Mouse (Mus musculus) MEL (cell line): ENCODE data around the gene Spib. TPM values are rescaled to one million over a fixed set of nuclear protein-coding genes. Genes with fewer than 3 reads are reported as not detected.

Source experiments
- DNase-seq: peaks from one replicate; pipeline ENCODE4 v3.0.0; 2011; ENCODE audit warnings: low read depth, low spot score
- H3K27ac ChIP-seq: 2 replicates; pipeline ENCODE4 v1.5.1; 2012; ENCODE audit warnings: low read depth, mild to moderate bottlenecking, control low read depth, low read length, moderate library complexity; ENCODE audit not compliant: control insufficient read depth
- H3K27me3 ChIP-seq, 2 experiments: fragments of 150-350 bp in 1 of 2; sonication (generic) in 1 of 2; 2 replicates each; pipeline ENCODE4 v1.6.1; 2012; ENCODE audit warnings: low read length in 2 of 2, mild to moderate bottlenecking in 2 of 2, improper control_type of control experiment in 1 of 2, moderate library complexity in 1 of 2; ENCODE audit not compliant: insufficient read depth in 2 of 2, control insufficient read depth in 1 of 2
- H3K36me3 ChIP-seq, 2 experiments: 2 replicates each; pipeline ENCODE4 v1.6.1; 2012 to 2014; ENCODE audit warnings: low read length in 2 of 2, improper control_type of control experiment in 1 of 2, inconsistent platforms in 1 of 2, mild to moderate bottlenecking in 1 of 2; ENCODE audit not compliant: insufficient read depth in 2 of 2, control insufficient read depth in 1 of 2
- H3K4me1 ChIP-seq, 2 experiments: fragments of 150-350 bp in 1 of 2; sonication (generic) in 1 of 2; 2 replicates each; pipeline ENCODE4 v1.6.1; 2012; ENCODE audit warnings: low read length in 2 of 2, improper control_type of control experiment in 1 of 2, mild to moderate bottlenecking in 1 of 2; ENCODE audit not compliant: insufficient read depth in 2 of 2, control insufficient read depth in 1 of 2
- H3K4me3 ChIP-seq, 2 experiments: fragments of 150-350 bp in 1 of 2; sonication (generic) in 1 of 2; 2 replicates each; pipeline ENCODE4 v1.5.1; 2012; ENCODE audit warnings: low read depth in 2 of 2, low read length in 2 of 2, mild to moderate bottlenecking in 2 of 2, moderate library complexity in 2 of 2, control low read depth in 1 of 2, improper control_type of control experiment in 1 of 2; ENCODE audit not compliant: control insufficient read depth in 1 of 2, insufficient read depth in 1 of 2
- H3K79me2 ChIP-seq: 2 replicates; pipeline ENCODE4 v1.6.1; 2012; ENCODE audit warnings: mild to moderate bottlenecking, low read length, moderate library complexity; ENCODE audit not compliant: control insufficient read depth, poor library complexity, insufficient read depth
- H3K9ac ChIP-seq: 2 replicates; pipeline ENCODE4 v1.6.1; 2012; ENCODE audit warnings: low read depth, mild to moderate bottlenecking, control low read depth, low read length, moderate library complexity; ENCODE audit not compliant: control insufficient read depth, poor library complexity, severe bottlenecking
- H3K9me3 ChIP-seq: fragments of 150-350 bp; sonication (generic); replicated peaks from 2 replicates; pipeline ENCODE4 v1.6.1; 2012; ENCODE audit warnings: mild to moderate bottlenecking, low read length, improper control_type of control experiment, moderate library complexity; ENCODE audit not compliant: insufficient read depth
- BHLHE40 ChIP-seq: IDR thresholded peaks from 2 replicates; pipeline ENCODE4 v1.6.1; 2012; ENCODE audit warnings: low read depth, mild to moderate bottlenecking, inconsistent platforms, low read length, improper control_type of control experiment, borderline replicate concordance
- CHD1 ChIP-seq: IDR thresholded peaks from 2 replicates; pipeline ENCODE4 v1.6.1; 2012; ENCODE audit warnings: low read depth, mild to moderate bottlenecking, inconsistent platforms, low read length, improper control_type of control experiment
- CTCF ChIP-seq, 3 experiments: IDR thresholded peaks in 2 of 3; conservative IDR thresholded peaks in 1 of 3; 2 replicates each; pipeline ENCODE4 v1.5.1; 2011 to 2012; ENCODE audit warnings: low read length in 3 of 3, low read depth in 2 of 3, mild to moderate bottlenecking in 2 of 3, improper control_type of control experiment in 1 of 3, inconsistent platforms in 1 of 3, mixed read lengths in 1 of 3, moderate library complexity in 1 of 3; ENCODE audit not compliant: control insufficient read depth in 1 of 3, insufficient read depth in 1 of 3, poor library complexity in 1 of 3, severe bottlenecking in 1 of 3
- E2F4 ChIP-seq: IDR thresholded peaks from 2 replicates; pipeline ENCODE4 v1.6.1; 2011; ENCODE audit warnings: low read depth, low read length, improper control_type of control experiment, borderline replicate concordance
- ELF1 ChIP-seq: IDR thresholded peaks from 2 replicates; pipeline ENCODE4 v1.6.1; 2014; ENCODE audit warnings: low read depth, mild to moderate bottlenecking, inconsistent platforms, low read length, improper control_type of control experiment, moderate library complexity
- ETS1 ChIP-seq: IDR thresholded peaks from 2 replicates; pipeline ENCODE4 v1.6.1; 2012; ENCODE audit warnings: low read depth, mild to moderate bottlenecking, inconsistent platforms, low read length, improper control_type of control experiment, moderate library complexity
- GABPA ChIP-seq: IDR thresholded peaks from 2 replicates; pipeline ENCODE4 v1.6.1; 2012; ENCODE audit warnings: low read depth, mild to moderate bottlenecking, inconsistent platforms, low read length, improper control_type of control experiment, moderate library complexity
- JUND ChIP-seq: IDR thresholded peaks from 2 replicates; pipeline ENCODE4 v1.6.1; 2011; ENCODE audit warnings: low read depth, mild to moderate bottlenecking, improper control_type of control experiment, low read length
- KAT2A ChIP-seq: conservative IDR thresholded peaks from 2 replicates; pipeline ENCODE4 v1.6.1; 2012; ENCODE audit warnings: low read depth, low read length, improper control_type of control experiment, inconsistent platforms
- MAX ChIP-seq: IDR thresholded peaks from 2 replicates; pipeline ENCODE4 v1.6.1; 2011; ENCODE audit warnings: low read length, improper control_type of control experiment
- MEF2A ChIP-seq: IDR thresholded peaks from 2 replicates; pipeline ENCODE4 v1.6.1; 2014; ENCODE audit warnings: low read depth, mild to moderate bottlenecking, inconsistent platforms, low read length, improper control_type of control experiment; ENCODE audit not compliant: poor library complexity, insufficient replicate concordance, severe bottlenecking; ENCODE audit errors: extremely low read depth
- MYC ChIP-seq: IDR thresholded peaks from 2 replicates; pipeline ENCODE4 v1.6.1; 2011; ENCODE audit warnings: low read depth, mild to moderate bottlenecking, low read length, improper control_type of control experiment, moderate library complexity
- NELFE ChIP-seq: IDR thresholded peaks from 2 replicates; pipeline ENCODE4 v1.6.1; 2011; ENCODE audit warnings: low read depth, low read length, improper control_type of control experiment
- POLR2A ChIP-seq, 2 experiments: IDR thresholded peaks; 2 replicates each; pipeline ENCODE4 v1.6.1; 2011 to 2012; ENCODE audit warnings: low read length in 2 of 2, mild to moderate bottlenecking in 2 of 2, control low read depth in 1 of 2, improper control_type of control experiment in 1 of 2, low read depth in 1 of 2, moderate library complexity in 1 of 2; ENCODE audit not compliant: control insufficient read depth in 1 of 2, insufficient read depth in 1 of 2, poor library complexity in 1 of 2
- POLR2AphosphoS2 ChIP-seq: IDR thresholded peaks from 2 replicates; pipeline ENCODE4 v1.6.1; 2011; ENCODE audit warnings: low read length, improper control_type of control experiment
- RAD21 ChIP-seq: IDR thresholded peaks from 2 replicates; pipeline ENCODE4 v1.6.1; 2011; ENCODE audit warnings: mild to moderate bottlenecking, low read depth, low read length, improper control_type of control experiment
- RCOR1 ChIP-seq: IDR thresholded peaks from 2 replicates; pipeline ENCODE4 v1.6.1; 2012; ENCODE audit warnings: low read depth, mild to moderate bottlenecking, inconsistent platforms, low read length, improper control_type of control experiment
- SMC3 ChIP-seq: IDR thresholded peaks from 2 replicates; pipeline ENCODE4 v1.6.1; 2011; ENCODE audit warnings: low read depth, low read length, improper control_type of control experiment
- TAL1 ChIP-seq: IDR thresholded peaks from 2 replicates; pipeline ENCODE4 v1.6.1; 2012; ENCODE audit warnings: mild to moderate bottlenecking, inconsistent platforms, low read length, moderate library complexity, mixed read lengths
- ZMIZ1 ChIP-seq: IDR thresholded peaks from 2 replicates; pipeline ENCODE4 v1.6.1; 2012; ENCODE audit warnings: low read depth, mild to moderate bottlenecking, inconsistent platforms, low read length, improper control_type of control experiment, moderate library complexity
- ZNF384 ChIP-seq: IDR thresholded peaks from 2 replicates; pipeline ENCODE4 v1.6.1; 2012; ENCODE audit warnings: low read depth, mild to moderate bottlenecking, inconsistent platforms, low read length, improper control_type of control experiment
- polyA plus RNA-seq, 2 experiments: library from polyadenylated mRNA; stranded (reverse) in 1 of 2; unstranded in 1 of 2; fragments of >175 nt in 1 of 2; fragments of >200 nt in 1 of 2; gene quantifications; 2 replicates each; pipeline versions ENCODE4 v1.2.1 to v1.2.4; 2012; ENCODE audit warnings: low replicate concordance in 2 of 2, low read depth in 1 of 2; ENCODE audit not compliant: insufficient read length in 2 of 2, insufficient read depth in 1 of 2, missing spikeins in 1 of 2
- total RNA-seq: library from RNA; depleted of rRNA; stranded (reverse); fragments of 300-350 nt; gene quantifications from 2 replicates; pipeline ENCODE4 v1.2.3, GENCODE M21; 2012

Gene Spib
- total and polyA plus RNA-seq, 3 experiments, result 0.04 to 0.13 TPM; not detected in 1

DNA sequence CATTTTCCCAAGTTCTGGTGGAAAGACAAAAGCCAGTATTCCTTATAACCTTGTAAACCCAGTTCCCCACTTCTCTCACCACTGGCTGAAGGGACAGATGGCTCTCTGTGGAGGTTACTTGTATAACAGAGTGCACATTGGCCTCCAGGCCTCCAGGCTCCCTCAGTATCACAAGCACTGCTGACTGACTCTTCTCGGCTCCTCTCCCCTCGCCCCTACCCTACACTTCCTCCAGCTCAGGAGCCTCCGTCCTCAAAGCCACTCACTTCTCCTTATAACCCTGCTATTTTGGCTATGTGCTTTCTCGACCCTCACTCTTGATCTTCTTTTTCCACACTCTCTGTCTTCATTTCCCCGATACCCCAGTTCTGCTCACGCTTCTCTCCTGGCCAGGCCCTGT lies 33.5 kb upstream of the Spib start (continued):
- TF ChIP-seq E2F4 (no peak), BHLHE40 (no peak)

- Histone ChIP-seq H3K36me3 (no peaks in the 10 kb centered on the region), H3K9me3 (no peaks in the 10 kb centered on the region), H3K79me2 (no peaks in the 10 kb centered on the region), H3K27me3 (no peaks in the 10 kb centered on the region), H3K4me3 (no peak overlapping the region), H3K27ac (no peak overlapping the region), H3K4me1 (no peaks in the 10 kb centered on the region), H3K9ac (no peak overlapping the region)
- TF ChIP-seq POLR2A (IDR thresholded peaks at IDR 0.05; ENCODE audit: control insufficient read depth in 1 of 2, insufficient read depth in 1 of 2, low read depth in 1 of 2, low read length in 2 of 2, poor library complexity in 1 of 2), result no peak
- no peak for TF ChIP-seq SMC3
- DNase-seq, result no peak
These were observed 32.6 kb upstream of the Spib start for GRCm38 (mm10) chr7:44564486-44564885.

DNA sequence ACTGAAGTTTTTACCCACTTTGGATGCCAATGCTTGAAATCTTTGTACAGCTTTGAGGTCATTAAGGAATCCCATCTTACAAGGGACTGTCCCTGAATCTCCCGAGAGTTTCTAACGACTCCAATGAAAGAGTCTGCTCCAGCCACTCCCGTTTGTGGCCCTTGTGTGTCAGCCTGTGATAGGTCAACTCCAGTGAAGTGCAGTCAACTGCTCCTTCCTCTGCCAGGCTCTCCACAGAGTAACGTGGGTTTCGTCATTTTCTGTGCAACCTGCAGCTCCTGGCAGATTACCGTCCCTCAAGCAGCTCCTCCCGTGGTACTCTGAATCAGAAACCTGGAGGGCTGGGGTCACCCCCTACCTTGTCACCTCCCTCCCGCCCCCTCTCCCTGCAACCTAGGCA lies 31.4 kb upstream of the Spib start:
- no peaks in the 10 kb centered on the region for H3K4me1 ChIP-seq
- H3K4me3 ChIP-seq, result no peak overlapping the region
- no peaks in the 10 kb centered on the region for H3K36me3 ChIP-seq
- no peak overlapping the region for H3K9ac ChIP-seq
- H3K79me2 ChIP-seq, result no peaks in the 10 kb centered on the region
- no peak overlapping the region for H3K27ac ChIP-seq
- no peaks in the 10 kb centered on the region for H3K27me3 ChIP-seq
- TF ChIP-seq GABPA (no peak), ZMIZ1 (no peak), MEF2A (no peak), RCOR1 (no peak), MYC (no peak), KAT2A (no peak), POLR2A (IDR thresholded peaks at IDR 0.05; ENCODE audit: control insufficient read depth in 1 of 2, insufficient read depth in 1 of 2, low read depth in 1 of 2, low read length in 2 of 2, poor library complexity in 1 of 2) (no peak), CHD1 (no peak), CTCF (IDR thresholded peaks at IDR 0.05 in 2 of 3, conservative IDR thresholded peaks at IDR 0.05 in 1 of 3; ENCODE audit: control insufficient read depth in 1 of 3, insufficient read depth in 1 of 3, low read depth in 2 of 3, low read length in 3 of 3, poor library complexity in 1 of 3, severe bottlenecking in 1 of 3) (no peak), ZNF384 (no peak), ELF1 (no peak), BHLHE40 (no peak), TAL1 (no peak), ETS1 (no peak), POLR2AphosphoS2 (no peak), MAX (no peak), RAD21 (no peak), JUND (no peak), NELFE (no peak)
- no peaks in the 10 kb centered on the region for H3K9me3 ChIP-seq
- no peak for DNase-seq
